Mouse (Mus musculus) lung, postnatal 0 days (tissue): ENCODE measurements around the gene Rev3l.

ENCODE experiments used
- CTCF ChIP-seq: IDR thresholded peaks from 2 replicates; pipeline ENCODE4 v1.5.1; 2016; ENCODE audit warnings: antibody characterized with exemption, mild to moderate bottlenecking
- EP300 ChIP-seq: IDR thresholded peaks from 2 replicates; pipeline ENCODE4 v1.6.1; 2016; ENCODE audit warnings: antibody characterized with exemption, mild to moderate bottlenecking, control low read depth

DNA sequence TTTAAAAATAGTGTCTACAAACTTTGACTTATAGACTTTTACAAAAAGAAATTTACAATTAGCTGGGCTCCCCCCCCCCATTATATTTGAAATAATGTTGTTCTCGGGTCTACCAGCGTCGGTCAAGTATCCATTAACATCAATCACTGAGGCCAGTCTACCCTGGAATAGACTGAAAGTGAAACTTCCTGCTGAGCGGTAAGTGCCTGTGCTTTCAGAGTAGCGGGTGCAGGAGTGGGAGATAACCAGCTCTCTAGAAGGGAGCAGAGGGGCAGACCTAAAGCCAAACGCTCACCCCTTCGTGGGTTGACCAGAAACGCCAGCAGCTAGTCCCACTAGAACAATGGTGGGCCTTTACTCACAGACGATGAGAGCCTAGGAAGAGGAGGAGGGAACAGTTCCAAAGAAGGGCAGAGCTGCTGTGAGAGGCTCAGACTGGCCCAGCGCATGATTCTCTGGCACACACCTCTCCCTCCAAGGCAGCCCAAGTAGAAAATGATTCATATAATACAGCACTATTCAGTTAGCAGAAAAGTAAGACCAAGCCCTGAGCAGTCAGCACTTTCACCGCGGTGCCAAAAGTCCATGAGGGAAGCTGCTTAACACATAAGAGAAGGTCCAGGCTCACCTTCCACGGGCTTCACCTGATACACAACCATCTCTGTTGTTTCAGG, 177.0 kb downstream of the Rev3l start:
- TF ChIP-seq EP300 (no peak), CTCF (no peak)
